Mouse (Mus musculus): Measurements from ENCODE around the gene Il22ra1. TPM values are rescaled to one million over a fixed set of nuclear protein-coding genes. Genes with fewer than 3 reads are reported as not detected.

The Il22ra1 gene
- total RNA-seq, 2 experiments from 2014 or later: not detected

- no peak for ATAC-seq (replicated peaks; ENCODE audit: poor library complexity, severe bottlenecking)
Observed at GRCm38 (mm10) chr4:135730951-135731350, 3.0 kb downstream of the Il22ra1 start.

- no peak for ATAC-seq (replicated peaks; ENCODE audit: poor library complexity, severe bottlenecking)
Observed at GRCm38 (mm10) chr4:135733901-135734300, 5.9 kb downstream of the Il22ra1 start.

- ATAC-seq (replicated peaks; ENCODE audit: poor library complexity, severe bottlenecking): no peak
Observed at GRCm38 (mm10) chr4:135736903-135737302, 8.9 kb downstream of the Il22ra1 start.

GRCm38 (mm10) chr4:135738237-135738636 is 10.3 kb downstream of the Il22ra1 start:
- no peak for ATAC-seq (replicated peaks; ENCODE audit: poor library complexity, severe bottlenecking)

GRCm38 (mm10) chr4:135739148-135739547 is 11.2 kb downstream of the Il22ra1 start:
- ATAC-seq (replicated peaks; ENCODE audit: poor library complexity, severe bottlenecking): no peak

GRCm38 (mm10) chr4:135739672-135740071 is 11.7 kb downstream of the Il22ra1 start:
- no peak for ATAC-seq (replicated peaks; ENCODE audit: poor library complexity, severe bottlenecking)

- no peak for ATAC-seq (replicated peaks; ENCODE audit: poor library complexity, severe bottlenecking)
Observed at GRCm38 (mm10) chr4:135743520-135743919, 15.5 kb downstream of the Il22ra1 start.

GRCm38 (mm10) chr4:135744726-135745448 is 16.9 kb downstream of the Il22ra1 start:
- ATAC-seq (replicated peaks; ENCODE audit: poor library complexity, severe bottlenecking): no peak

GRCm38 (mm10) chr4:135745613-135746012 is 17.6 kb downstream of the Il22ra1 start:
- ATAC-seq (replicated peaks; ENCODE audit: poor library complexity, severe bottlenecking): no peak

GRCm38 (mm10) chr4:135750896-135751295 is 22.9 kb downstream of the Il22ra1 start:
- ATAC-seq (replicated peaks; ENCODE audit: poor library complexity, severe bottlenecking): no peak

- no peak for ATAC-seq (replicated peaks; ENCODE audit: poor library complexity, severe bottlenecking)
Observed at GRCm38 (mm10) chr4:135752106-135752778, 24.3 kb downstream of the Il22ra1 start.

GRCm38 (mm10) chr4:135752779-135753164 is 24.8 kb downstream of the Il22ra1 start:
- ATAC-seq (replicated peaks; ENCODE audit: poor library complexity, severe bottlenecking): no peak

- ATAC-seq (replicated peaks; ENCODE audit: poor library complexity, severe bottlenecking): no peak
Observed at GRCm38 (mm10) chr4:135758331-135758730, 30.4 kb downstream of the Il22ra1 start.

- no peak for ATAC-seq (replicated peaks; ENCODE audit: poor library complexity, severe bottlenecking)
Observed at GRCm38 (mm10) chr4:135758825-135759224, 30.9 kb downstream of the Il22ra1 start.

- no peak for ATAC-seq (replicated peaks; ENCODE audit: poor library complexity, severe bottlenecking)
Observed at GRCm38 (mm10) chr4:135759356-135759976, 31.5 kb downstream of the Il22ra1 start, which contains the start of gene Myom3. Gene Myom3 (plus strand): TSS chr4:135759715.

GRCm38 (mm10) chr4:135761048-135761447 is 33.1 kb downstream of the Il22ra1 start:
- ATAC-seq (replicated peaks; ENCODE audit: poor library complexity, severe bottlenecking): no peak

- ATAC-seq (replicated peaks; ENCODE audit: poor library complexity, severe bottlenecking): no peak
Observed at GRCm38 (mm10) chr4:135761569-135761968, 33.6 kb downstream of the Il22ra1 start.

GRCm38 (mm10) chr4:135762251-135762906 is 34.4 kb downstream of the Il22ra1 start:
- ATAC-seq (replicated peaks; ENCODE audit: poor library complexity, severe bottlenecking): peak; percentile 92

- no peak for ATAC-seq (replicated peaks; ENCODE audit: poor library complexity, severe bottlenecking)
Observed at GRCm38 (mm10) chr4:135764700-135765099, 36.7 kb downstream of the Il22ra1 start.

GRCm38 (mm10) chr4:135765707-135766106 is 37.7 kb downstream of the Il22ra1 start:
- ATAC-seq (replicated peaks; ENCODE audit: poor library complexity, severe bottlenecking): no peak

- no peak for ATAC-seq (replicated peaks; ENCODE audit: poor library complexity, severe bottlenecking)
Observed at GRCm38 (mm10) chr4:135766976-135767375, 39.0 kb downstream of the Il22ra1 start.

Data from granulocyte monocyte progenitor cell, adult 5-6 weeks (primary cell).